ENCODE assay signal across 14 mouse cellular contexts in the genomic region with DNA sequence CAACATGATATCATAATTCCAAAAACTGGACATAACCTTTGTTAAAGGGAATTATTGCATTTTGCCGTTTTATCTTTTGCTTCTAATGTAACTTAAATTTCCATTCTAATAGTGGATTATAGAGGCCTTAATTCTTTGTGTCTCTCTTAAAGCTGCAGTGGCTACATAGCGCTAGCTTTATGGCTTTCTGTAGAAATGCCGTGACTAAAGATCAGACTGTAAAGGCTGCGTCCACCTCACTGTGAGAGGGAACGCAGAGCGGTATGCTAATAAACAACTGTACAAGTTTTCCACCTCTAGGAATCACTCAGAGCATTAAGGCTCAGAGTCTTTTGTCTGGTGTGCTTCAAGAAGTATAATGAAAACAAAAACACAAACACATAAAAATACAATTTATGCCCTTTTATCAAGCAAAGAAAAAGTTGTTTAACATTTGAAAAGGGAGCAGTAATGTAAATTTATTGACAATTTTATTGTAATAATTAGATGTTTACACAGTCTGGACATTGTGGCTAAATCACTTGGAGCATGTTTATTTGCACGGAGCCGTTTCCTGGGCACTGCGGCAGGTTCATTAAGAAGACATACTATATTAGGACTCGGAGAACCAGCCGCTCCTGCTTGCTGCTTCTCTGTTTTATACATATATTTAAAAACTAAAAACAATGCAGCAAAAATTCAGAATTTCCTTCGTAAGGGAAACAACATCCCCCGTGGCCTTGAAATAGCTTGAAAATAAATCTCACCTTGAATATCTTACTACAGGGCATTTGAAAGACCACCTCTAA.
DNase-seq lines count a peak whose midpoint lies in the region; ATAC-seq lines count a peak whose summit lies in the region.
"Had no signal": no experiment of that assay in that cellular context is flagged by ENCODE, and none has a peak within 500 bp of the region (broad histone marks: within the 10 kb centered on the region; RNA-seq: fewer than 3 reads in every experiment).

No protein-coding gene starts in this region.

- H3K4me2 ChIP-seq in limb, embryonic 12.5 days, result peak overlapping the region; percentile 34
- H3K4me2 ChIP-seq in hindbrain, embryonic 11.5 days (replicated peaks; ENCODE audit: low read depth, low read length), result no peak overlapping the region
- no peak overlapping the region; the same call in 1 of the 2 replicates for H3K4me2 ChIP-seq in midbrain, embryonic 11.5 days
- H3K4me2 ChIP-seq in neural tube, embryonic 15.5 days, result peak overlapping the region; percentile 44; the same call in 1 of the 2 replicates
- H3K4me2 ChIP-seq: heart, embryonic 15.5 days had no signal

- no peak overlapping the region for H3K9ac ChIP-seq in limb, embryonic 12.5 days (replicated peaks)
- no peak overlapping the region for H3K9ac ChIP-seq in hindbrain, embryonic 11.5 days (ENCODE audit: low read depth, low read length)
- no peak overlapping the region for H3K9ac ChIP-seq in midbrain, embryonic 11.5 days (ENCODE audit: low read length)
- H3K9ac ChIP-seq in neural tube, embryonic 15.5 days (replicated peaks), result no peak overlapping the region
- H3K9ac ChIP-seq: embryonic facial prominence, embryonic 13.5 days; heart, embryonic 15.5 days had no signal

- H3K27me3 ChIP-seq in limb, embryonic 12.5 days, result peaks cover 24% of the 10 kb centered on the region
- peaks cover 11% of the 10 kb centered on the region for H3K27me3 ChIP-seq in limb, embryonic 10.5 days (ENCODE audit: low read depth, poor library complexity, severe bottlenecking)
- no peaks in the 10 kb centered on the region for H3K27me3 ChIP-seq in hindbrain, embryonic 11.5 days (ENCODE audit: control insufficient read depth, insufficient read depth, low read length)
- H3K27me3 ChIP-seq in midbrain, embryonic 11.5 days (ENCODE audit: control insufficient read depth, insufficient read depth, low read length), result no peaks in the 10 kb centered on the region; the same call in 1 of the 2 replicates
- H3K27me3 ChIP-seq in neural tube, embryonic 15.5 days (replicated peaks), result peaks cover 3% of the 10 kb centered on the region; the same call in 1 of the 2 replicates
- H3K27me3 ChIP-seq: heart, embryonic 15.5 days had no signal

- no peaks in the 10 kb centered on the region for H3K36me3 ChIP-seq in limb, embryonic 12.5 days
- no peaks in the 10 kb centered on the region for H3K36me3 ChIP-seq in limb, embryonic 10.5 days
- H3K36me3 ChIP-seq in hindbrain, embryonic 11.5 days (ENCODE audit: control insufficient read depth, insufficient read depth, low read length), result no peaks in the 10 kb centered on the region
- H3K36me3 ChIP-seq in midbrain, embryonic 11.5 days (ENCODE audit: control insufficient read depth, insufficient read depth, low read length), result no peaks in the 10 kb centered on the region
- H3K36me3 ChIP-seq in neural tube, embryonic 15.5 days, result no peaks in the 10 kb centered on the region
- H3K36me3 ChIP-seq: embryonic facial prominence, embryonic 13.5 days; heart, embryonic 15.5 days had no signal

- 25% methylated on average over 13 of the region's 13 CpGs for WGBS in limb, embryonic 12.5 days
- 62% methylated on average over 13 of the region's 13 CpGs for WGBS in limb, embryonic 10.5 days
- 59% methylated on average over 13 of the region's 13 CpGs for WGBS in hindbrain, embryonic 11.5 days
- WGBS in midbrain, embryonic 11.5 days, result 57% methylated on average over 13 of the region's 13 CpGs
- 17% methylated on average over 13 of the region's 13 CpGs for WGBS in neural tube, embryonic 15.5 days

- no peak overlapping the region for H3K27ac ChIP-seq in limb, embryonic 12.5 days
- H3K27ac ChIP-seq in limb, embryonic 10.5 days, result no peak overlapping the region; the same call in 1 of the 2 replicates
- peak overlapping the region; percentile 83 for H3K27ac ChIP-seq in hindbrain, embryonic 11.5 days (ENCODE audit: low read depth, low read length)
- no peak overlapping the region for H3K27ac ChIP-seq in midbrain, embryonic 11.5 days (ENCODE audit: low read depth, low read length)
- H3K27ac ChIP-seq in neural tube, embryonic 15.5 days (replicated peaks), result peak overlapping the region; percentile 82
- H3K27ac ChIP-seq: embryonic facial prominence, embryonic 13.5 days; heart, embryonic 15.5 days had no signal

- no peaks in the 10 kb centered on the region for H3K9me3 ChIP-seq in limb, embryonic 12.5 days
- no peaks in the 10 kb centered on the region for H3K9me3 ChIP-seq in limb, embryonic 10.5 days (replicated peaks)
- no peaks in the 10 kb centered on the region for H3K9me3 ChIP-seq in hindbrain, embryonic 11.5 days (ENCODE audit: control insufficient read depth, low read length)
- H3K9me3 ChIP-seq in midbrain, embryonic 11.5 days (ENCODE audit: control insufficient read depth, low read length), result no peaks in the 10 kb centered on the region
- H3K9me3 ChIP-seq in neural tube, embryonic 15.5 days (replicated peaks), result no peaks in the 10 kb centered on the region
- H3K9me3 ChIP-seq: embryonic facial prominence, embryonic 13.5 days; heart, embryonic 15.5 days had no signal

- ATAC-seq in limb, embryonic 12.5 days (ENCODE audit: insufficient number of reproducible peaks, insufficient read depth, low FRiP score, low TSS enrichment, low read depth), result no peak
- ATAC-seq in hindbrain, embryonic 11.5 days (ENCODE audit: low FRiP score), result 0 out of 2 replicates have a peak, but pooled peaks have one; percentile 33
- peak; percentile 47; the same call in 1 of the 2 replicates for ATAC-seq in midbrain, embryonic 11.5 days (ENCODE audit: low FRiP score)
- no peak for ATAC-seq in neural tube, embryonic 15.5 days (ENCODE audit: low FRiP score)

- no peak overlapping the region for H3K4me3 ChIP-seq in limb, embryonic 12.5 days (replicated peaks)
- no peak overlapping the region for H3K4me3 ChIP-seq in limb, embryonic 10.5 days
- H3K4me3 ChIP-seq in hindbrain, embryonic 11.5 days (ENCODE audit: low read depth, low read length), result no peak overlapping the region
- H3K4me3 ChIP-seq in midbrain, embryonic 11.5 days (ENCODE audit: low read depth, low read length), result no peak overlapping the region
- H3K4me3 ChIP-seq in neural tube, embryonic 15.5 days (replicated peaks), result no peak overlapping the region
- H3K4me3 ChIP-seq: embryonic facial prominence, embryonic 13.5 days; heart, embryonic 15.5 days had no signal

- no peak for DNase-seq in limb, embryonic 10.5 days (ENCODE audit: low spot score)
- DNase-seq in hindbrain, embryonic 11.5 days (ENCODE audit: low spot score), result no peak
- peak; percentile 82 for DNase-seq in midbrain, embryonic 11.5 days (ENCODE audit: low spot score, missing footprints)
- no peak for DNase-seq in gastrocnemius, adult 8-10 months (ENCODE audit: low spot score in 2 of 2)
- DNase-seq in lung, adult 18-20 months, result no peak
- DNase-seq: gastrocnemius, postnatal 36 days; kidney, postnatal 14 days; lung, adult 2 months; spleen, adult 18-20 months; thymus, postnatal 4 days had no signal

- H3K4me1 ChIP-seq in limb, embryonic 12.5 days (replicated peaks), result peaks cover 44% of the 10 kb centered on the region
- H3K4me1 ChIP-seq in limb, embryonic 10.5 days, result peaks cover 62% of the 10 kb centered on the region
- H3K4me1 ChIP-seq in hindbrain, embryonic 11.5 days (replicated peaks; ENCODE audit: control insufficient read depth, insufficient read depth, low read length), result peaks cover 7% of the 10 kb centered on the region; the same call in 1 of the 2 replicates
- peaks cover 29% of the 10 kb centered on the region for H3K4me1 ChIP-seq in midbrain, embryonic 11.5 days (ENCODE audit: control insufficient read depth, insufficient read depth, low read length)
- H3K4me1 ChIP-seq in neural tube, embryonic 15.5 days, result peaks cover 43% of the 10 kb centered on the region

Comparison
In these comparisons a context has a peak if more than half of its experiments do, and no peak if none do; other contexts are left out.
1. ATAC-seq: peak in hindbrain, embryonic 11.5 days (single experiment) and midbrain, embryonic 11.5 days (single experiment); none in limb, embryonic 12.5 days (single experiment) and neural tube, embryonic 15.5 days (single experiment).
2. H3K27ac ChIP-seq: peak in hindbrain, embryonic 11.5 days (single experiment) and neural tube, embryonic 15.5 days (single experiment); none in limb, embryonic 12.5 days (single experiment), limb, embryonic 10.5 days (single experiment) and midbrain, embryonic 11.5 days (single experiment).
3. H3K4me2 ChIP-seq: peak in limb, embryonic 12.5 days (single experiment) and neural tube, embryonic 15.5 days (single experiment); none in hindbrain, embryonic 11.5 days (single experiment) and midbrain, embryonic 11.5 days (single experiment).